Comparison of ENCODE assay signal across 9 mouse cellular contexts in the genomic region with DNA sequence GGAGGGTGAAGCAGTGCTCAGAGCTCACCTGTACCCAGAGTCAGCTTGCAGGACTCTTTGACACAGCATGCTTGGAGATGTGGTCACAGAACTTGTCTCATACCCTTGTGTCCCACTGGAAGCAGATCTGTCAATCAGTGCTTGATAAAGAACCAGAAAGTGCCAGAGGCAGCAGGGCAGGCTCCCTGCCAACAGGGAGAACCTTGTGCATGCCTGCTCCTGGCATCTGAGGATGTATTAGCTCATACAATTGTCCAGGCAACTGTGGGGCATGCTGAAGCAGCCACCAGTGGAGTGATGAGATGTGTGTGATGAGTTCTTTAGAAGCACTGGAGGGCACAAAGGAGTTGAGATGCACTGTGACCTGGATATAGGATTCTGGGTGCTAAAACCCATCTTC. TPM values are rescaled to one million over a fixed set of nuclear protein-coding genes. Genes with fewer than 3 reads are reported as not detected.
DNase-seq lines count a peak whose midpoint lies in the region.
"Had no signal": no experiment of that assay in that cellular context is flagged by ENCODE, and none has a peak within 500 bp of the region (broad histone marks: within the 10 kb centered on the region; RNA-seq: fewer than 3 reads in every experiment).

No protein-coding gene starts in this region.

- DNase-seq in heart, postnatal 4 days: peak; percentile 54
- DNase-seq in heart, adult 9 months (ENCODE audit: low spot score in 2 of 2): no peak
- peak; percentile 20 for DNase-seq in right cerebral cortex, adult 18-20 months
- no peak for DNase-seq in right cerebral cortex, postnatal 25 days
- DNase-seq in adipocyte (ENCODE audit: low spot score): peak; percentile 38
- DNase-seq in cerebellum, postnatal 10 days: peak; percentile 76 to 78
- no peak for DNase-seq in gastrocnemius, adult 8-10 months (ENCODE audit: low spot score in 2 of 2)
- DNase-seq in gastrocnemius, postnatal 4 days (ENCODE audit: low spot score in 2 of 2): no peak
- DNase-seq: thymus, postnatal 14 days had no signal

RNA-seq across cellular contexts. Expression of gene Hpcal1, which starts 30.4 kb away (rescaled TPM):
- total RNA-seq in heart, postnatal 4 days (2021): 10 to 100 TPM; 17.9 to 19.8 TPM
- 1 to 10 TPM; 3.4 to 3.9 (median 3.5) TPM for total RNA-seq in gastrocnemius, adult 8-10 months (2022)
- 10 to 100 TPM; 21.7 to 23.0 TPM for total RNA-seq in gastrocnemius, postnatal 4 days (2021)

Comparison
In these comparisons a context has a peak if more than half of its experiments do, and no peak if none do; other contexts are left out.
1. DNase-seq: peak in heart, postnatal 4 days (single experiment), right cerebral cortex, adult 18-20 months (single experiment), adipocyte (single experiment) and cerebellum, postnatal 10 days (2 of 2); none in heart, adult 9 months (0 of 2), right cerebral cortex, postnatal 25 days (single experiment), gastrocnemius, adult 8-10 months (0 of 2) and gastrocnemius, postnatal 4 days (0 of 2).